Mouse (Mus musculus) heart, embryonic 12.5 days (tissue): ENCODE data around the gene Sdk2. TPM values are rescaled to one million over a fixed set of nuclear protein-coding genes. Genes with fewer than 3 reads are reported as not detected.

Source experiments
- ATAC-seq: fragments of 200-750 bp; cut with Nextera tagmentation; 2 replicates; pipeline ENCODE4 v1.8.0; 2017; ENCODE audit warnings: moderate TSS enrichment, moderate library complexity; ENCODE audit not compliant: insufficient number of reproducible peaks, low FRiP score
- H3K27ac ChIP-seq: fragments of 300-500 bp; sonication (generic); 2 replicates; pipeline ENCODE4 v1.5.1; 2016; ENCODE audit warnings: mild to moderate bottlenecking, moderate library complexity; ENCODE audit not compliant: poor library complexity, severe bottlenecking
- H3K27me3 ChIP-seq: fragments of 300-500 bp; sonication (generic); replicated peaks from 2 replicates; pipeline ENCODE4 v1.6.1; 2016; ENCODE audit warnings: mild to moderate bottlenecking, moderate library complexity
- H3K36me3 ChIP-seq: fragments of 300-500 bp; sonication (generic); 2 replicates; pipeline ENCODE4 v1.6.1; 2016; ENCODE audit warnings: mild to moderate bottlenecking, moderate library complexity
- H3K4me1 ChIP-seq: fragments of 300-500 bp; sonication (generic); replicated peaks from 2 replicates; pipeline ENCODE4 v1.6.1; 2016; ENCODE audit warnings: mild to moderate bottlenecking
- H3K4me2 ChIP-seq: fragments of 300-500 bp; sonication (generic); 2 replicates; pipeline ENCODE4 v1.6.1; 2016; ENCODE audit warnings: mild to moderate bottlenecking, moderate library complexity
- H3K4me3 ChIP-seq: fragments of 300-500 bp; sonication (generic); 2 replicates; pipeline ENCODE4 v1.5.1; 2016; ENCODE audit warnings: mild to moderate bottlenecking
- H3K9ac ChIP-seq: fragments of 300-500 bp; sonication (generic); 2 replicates; pipeline ENCODE4 v1.6.1; 2016; ENCODE audit warnings: mild to moderate bottlenecking, moderate library complexity
- H3K9me3 ChIP-seq: fragments of 300-500 bp; sonication (generic); replicated peaks from 2 replicates; pipeline ENCODE4 v1.6.1; 2016; ENCODE audit warnings: mild to moderate bottlenecking, moderate library complexity
- WGBS: fragments of 180-500 bp; shearing (Covaris S2); methylation state at CpG from one replicate; pipeline ENCODE4 v1.1.7; 2016; 5-methylcytosine and 5-hydroxymethylcytosine counted together
- polyA plus RNA-seq: library from polyadenylated mRNA; unstranded; fragments of >200 nt; fragmentation: Nextera tagmentation; extraction: Ambion mirVana; gene quantifications from 2 replicates; pipeline ENCODE4 v1.2.1, GENCODE M21; 2016

The Sdk2 gene
- polyA plus RNA-seq, 1 experiment from 2014 or later: 4.3 TPM

DNA sequence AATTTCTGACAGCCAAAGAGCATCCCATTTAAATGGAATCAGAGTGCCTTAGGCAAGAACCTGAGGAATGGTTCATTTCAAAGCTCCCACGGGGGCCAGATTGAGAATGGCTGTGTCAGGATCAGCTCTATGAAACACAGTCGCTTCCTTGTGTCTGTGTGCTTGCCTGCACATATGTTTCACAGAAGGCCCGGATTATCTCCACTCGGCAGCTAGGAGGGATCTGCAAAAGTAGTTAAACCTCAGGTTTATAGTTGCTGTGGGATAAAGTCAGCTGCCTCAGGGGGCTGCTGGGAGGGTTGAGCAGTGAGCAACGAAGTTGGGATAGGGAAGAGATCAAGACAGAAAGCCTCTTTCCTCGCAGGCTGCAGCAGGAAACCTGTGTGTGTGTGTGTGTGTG, 174.8 kb downstream of the Sdk2 start:
- no peak for ATAC-seq
- no peaks in the 10 kb centered on the region for H3K4me1 ChIP-seq
- 66% methylated on average over 6 of the region's 6 CpGs for WGBS

DNA sequence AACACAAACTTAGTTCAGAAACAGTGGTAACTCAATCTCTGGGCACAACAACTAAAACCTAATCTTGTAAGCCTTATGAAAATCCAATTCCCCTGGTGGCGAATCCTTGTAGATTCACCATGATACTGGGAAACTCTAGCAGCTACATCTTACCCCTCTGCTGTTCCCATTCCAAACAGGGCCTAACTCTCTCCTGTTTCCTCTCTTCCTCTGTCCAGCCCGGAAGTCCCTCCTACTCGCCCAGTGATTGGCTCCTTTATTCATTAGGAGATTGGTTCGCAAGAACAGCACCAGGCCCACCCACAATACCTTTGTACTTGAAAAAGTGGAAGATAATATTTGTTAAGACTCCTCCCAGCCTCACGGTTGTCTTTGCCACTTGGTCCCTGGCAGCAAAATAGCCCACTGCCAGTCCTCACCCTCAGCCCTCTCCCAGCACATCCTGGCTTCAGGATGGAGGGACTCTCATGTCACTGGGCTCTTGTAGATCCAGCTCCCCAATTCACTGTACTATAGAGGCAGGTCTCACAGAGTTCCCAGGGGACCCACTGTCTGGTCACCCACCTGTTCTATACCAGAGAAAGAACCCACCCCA, 178.6 kb downstream of the Sdk2 start:
- Histone ChIP-seq H3K9me3 (no peaks in the 10 kb centered on the region), H3K27ac (no peak overlapping the region), H3K27me3 (no peaks in the 10 kb centered on the region), H3K4me3 (no peak overlapping the region), H3K36me3 (peaks cover 2% of the 10 kb centered on the region; the same call in 1 of the 2 replicates), H3K9ac (no peak overlapping the region), H3K4me1 (0 out of 2 replicates have a peak, but pooled peaks cover 2% of the 10 kb centered on the region), H3K4me2 (no peak overlapping the region)
- WGBS: 72% methylated on average over 5 of the region's 5 CpGs
- ATAC-seq: no peak

More for the DNA sequence above, 174.8 kb downstream of the Sdk2 start:
- H3K9me3 ChIP-seq: no peaks in the 10 kb centered on the region
- no peaks in the 10 kb centered on the region for H3K27me3 ChIP-seq
- no peak overlapping the region for H3K4me2 ChIP-seq
- no peak overlapping the region for H3K27ac ChIP-seq
- no peak overlapping the region for H3K4me3 ChIP-seq
- no peak overlapping the region for H3K9ac ChIP-seq
- H3K36me3 ChIP-seq: peaks cover 2% of the 10 kb centered on the region; the same call in 1 of the 2 replicates

DNA sequence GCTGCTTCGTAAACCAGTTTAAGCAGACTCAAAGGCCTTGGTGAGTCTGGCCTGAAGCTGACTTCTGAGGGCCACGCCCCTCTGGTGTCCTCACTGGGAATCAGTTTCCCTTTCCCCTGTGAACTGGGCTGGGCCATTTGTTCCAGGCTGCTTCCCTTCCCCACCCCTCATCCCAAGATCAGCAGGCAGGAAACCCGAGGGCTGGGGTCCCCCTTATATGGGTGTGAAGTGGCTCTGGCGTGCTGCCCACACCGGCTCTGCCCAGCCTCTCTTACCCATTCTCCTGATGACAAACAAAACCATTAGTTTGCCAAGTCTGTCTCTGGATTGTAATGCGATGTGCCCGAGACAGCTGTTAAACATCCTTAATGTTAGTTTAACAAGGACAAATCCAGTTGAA, 180.5 kb downstream of the Sdk2 start:
- no peak overlapping the region for H3K4me3 ChIP-seq
- no peaks in the 10 kb centered on the region for H3K27me3 ChIP-seq
- no peaks in the 10 kb centered on the region for H3K9me3 ChIP-seq
- 63% methylated on average over 7 of the region's 7 CpGs for WGBS
- H3K4me1 ChIP-seq: 0 out of 2 replicates have a peak, but pooled peaks cover 2% of the 10 kb centered on the region
- no peak overlapping the region for H3K9ac ChIP-seq
- no peak overlapping the region for H3K4me2 ChIP-seq
- peaks cover under 1% of the 10 kb centered on the region; the same call in 1 of the 2 replicates for H3K36me3 ChIP-seq
- ATAC-seq: no peak
- H3K27ac ChIP-seq: no peak overlapping the region

DNA sequence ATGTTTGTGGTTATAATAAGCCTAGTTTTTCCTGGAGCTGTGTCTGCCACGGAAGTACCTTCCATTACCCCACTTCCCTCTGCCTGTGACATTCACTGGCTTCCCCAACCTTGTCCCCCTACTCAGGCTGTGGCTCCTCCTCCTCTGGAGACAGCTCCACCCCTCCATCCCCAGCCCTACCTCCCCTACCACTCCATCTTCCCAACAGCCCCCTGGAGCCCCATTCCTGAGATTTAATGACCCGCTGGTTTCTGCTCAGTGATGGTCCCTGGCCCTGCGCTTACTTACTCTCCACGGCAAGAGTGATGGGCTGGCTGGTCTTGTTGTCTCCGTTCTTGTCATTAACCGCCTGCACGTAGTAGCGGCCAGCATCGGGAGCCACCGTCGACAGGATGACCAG, 181.9 kb downstream of the Sdk2 start:
- H3K4me2 ChIP-seq: no peak overlapping the region
- no peak for ATAC-seq
- no peak overlapping the region for H3K9ac ChIP-seq
- H3K27me3 ChIP-seq: no peaks in the 10 kb centered on the region
- WGBS: 76% methylated on average over 11 of the region's 11 CpGs
- H3K27ac ChIP-seq: no peak overlapping the region
- no peak overlapping the region for H3K4me3 ChIP-seq
- no peaks in the 10 kb centered on the region for H3K36me3 ChIP-seq
- H3K4me1 ChIP-seq: 0 out of 2 replicates have a peak, but pooled peaks cover 2% of the 10 kb centered on the region
- H3K9me3 ChIP-seq: no peaks in the 10 kb centered on the region

DNA sequence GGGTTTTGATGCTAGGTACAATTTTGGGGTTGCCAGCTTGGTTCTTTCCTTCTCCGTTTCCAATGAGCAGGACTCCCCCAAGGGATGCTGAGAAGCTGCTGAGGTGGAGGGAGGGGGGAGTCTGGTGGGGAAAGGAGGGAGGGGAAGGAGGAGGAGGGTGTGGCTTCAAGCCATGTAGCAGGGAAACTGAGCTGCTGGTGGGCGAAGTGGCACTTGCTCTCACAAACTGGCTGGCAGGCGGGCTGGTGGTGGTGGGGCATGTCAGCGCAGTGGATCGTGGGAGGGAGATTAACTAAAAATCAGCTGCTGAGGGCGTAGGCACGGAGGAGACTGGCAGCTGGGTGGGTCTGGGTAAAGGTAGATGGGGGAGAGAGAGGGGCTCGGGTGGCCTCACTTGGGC, 183.8 kb downstream of the Sdk2 start:
- no peak overlapping the region for H3K27ac ChIP-seq
- no peaks in the 10 kb centered on the region for H3K27me3 ChIP-seq
- no peaks in the 10 kb centered on the region for H3K9me3 ChIP-seq
- H3K4me2 ChIP-seq: no peak overlapping the region
- no peak overlapping the region for H3K4me3 ChIP-seq
- no peaks in the 10 kb centered on the region for H3K36me3 ChIP-seq
- no peak overlapping the region for H3K9ac ChIP-seq
- ATAC-seq: no peak
- 71% methylated on average over 8 of the region's 8 CpGs for WGBS
- H3K4me1 ChIP-seq: 0 out of 2 replicates have a peak, but pooled peaks cover 2% of the 10 kb centered on the region

DNA sequence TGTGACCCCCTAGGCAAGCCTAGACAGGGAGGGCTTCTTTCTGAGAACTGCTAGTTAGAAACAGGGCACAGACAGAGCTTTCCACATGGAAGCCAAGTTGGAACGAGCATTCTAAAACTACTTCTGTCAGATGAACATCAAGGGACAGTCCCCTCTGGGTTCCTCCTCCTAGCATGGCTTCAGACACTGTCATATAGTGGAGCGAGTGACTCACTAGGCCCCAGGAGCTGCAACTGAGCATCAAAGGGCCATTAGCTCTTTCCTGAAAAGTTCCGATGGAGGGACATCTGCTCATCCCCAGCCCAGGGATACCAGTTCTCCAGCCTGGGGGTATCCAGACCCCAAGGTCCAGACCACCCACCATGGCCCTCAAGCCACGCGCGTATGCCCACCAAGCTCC, 185.0 kb downstream of the Sdk2 start:
- Histone ChIP-seq H3K27ac (no peak overlapping the region), H3K9ac (no peak overlapping the region), H3K27me3 (no peaks in the 10 kb centered on the region), H3K4me2 (no peak overlapping the region), H3K36me3 (no peaks in the 10 kb centered on the region), H3K4me1 (0 out of 2 replicates have a peak, but pooled peaks cover 2% of the 10 kb centered on the region), H3K9me3 (no peaks in the 10 kb centered on the region), H3K4me3 (no peak overlapping the region)
- 88% methylated on average over 6 of the region's 6 CpGs for WGBS
- no peak for ATAC-seq

DNA sequence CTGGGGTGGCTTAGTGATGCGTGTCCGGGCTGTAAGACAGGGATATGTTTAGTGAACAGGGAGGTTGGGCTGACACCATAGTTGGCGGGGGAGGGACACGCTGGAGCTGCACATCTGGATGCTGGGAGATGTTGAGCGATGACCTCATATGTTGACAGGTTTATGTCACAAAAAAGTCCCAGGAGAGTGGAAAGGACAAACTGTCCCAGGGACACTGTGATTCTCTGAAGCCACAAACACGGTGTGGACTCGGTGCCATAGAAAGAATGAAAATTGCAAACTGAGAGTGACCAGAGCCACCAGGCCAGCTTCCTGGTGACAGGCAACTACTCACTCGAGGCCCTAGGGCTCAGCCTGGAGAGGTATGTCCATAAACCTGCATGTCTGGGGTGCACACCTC, 199.8 kb downstream of the Sdk2 start:
- no peaks in the 10 kb centered on the region for H3K9me3 ChIP-seq
- no peaks in the 10 kb centered on the region for H3K4me1 ChIP-seq
- no peak for ATAC-seq
- 85% methylated on average over 8 of the region's 8 CpGs for WGBS
- no peak overlapping the region for H3K4me2 ChIP-seq
- H3K27ac ChIP-seq: no peak overlapping the region
- no peak overlapping the region for H3K9ac ChIP-seq
- H3K27me3 ChIP-seq: no peaks in the 10 kb centered on the region
- H3K4me3 ChIP-seq: no peak overlapping the region
- H3K36me3 ChIP-seq: no peaks in the 10 kb centered on the region

DNA sequence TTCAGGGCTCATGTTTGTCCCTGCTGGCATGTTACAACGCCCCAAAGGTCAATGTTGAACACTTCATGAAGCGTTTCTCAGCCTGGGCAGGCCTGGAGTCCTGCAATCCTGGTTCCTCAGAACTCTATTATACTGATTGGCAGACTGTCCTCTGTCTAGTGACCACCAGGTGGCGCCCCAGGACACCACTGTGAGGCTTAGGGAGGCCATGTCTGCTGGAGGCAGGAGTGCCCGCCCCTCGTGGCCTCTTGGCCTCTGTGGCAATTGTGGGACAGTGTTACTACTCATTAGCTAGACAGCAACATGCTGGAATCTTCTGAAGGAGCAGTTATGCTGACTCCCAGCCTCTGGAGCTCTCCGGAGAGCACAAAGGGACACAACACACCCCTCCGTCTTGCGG, 201.2 kb downstream of the Sdk2 start:
- ATAC-seq: no peak
- H3K36me3 ChIP-seq: no peaks in the 10 kb centered on the region
- no peaks in the 10 kb centered on the region for H3K27me3 ChIP-seq
- no peak overlapping the region for H3K4me3 ChIP-seq
- H3K4me1 ChIP-seq: no peaks in the 10 kb centered on the region
- H3K9ac ChIP-seq: no peak overlapping the region
- WGBS: 34% methylated on average over 8 of the region's 8 CpGs
- H3K4me2 ChIP-seq: no peak overlapping the region
- no peak overlapping the region for H3K27ac ChIP-seq
- no peaks in the 10 kb centered on the region for H3K9me3 ChIP-seq

DNA sequence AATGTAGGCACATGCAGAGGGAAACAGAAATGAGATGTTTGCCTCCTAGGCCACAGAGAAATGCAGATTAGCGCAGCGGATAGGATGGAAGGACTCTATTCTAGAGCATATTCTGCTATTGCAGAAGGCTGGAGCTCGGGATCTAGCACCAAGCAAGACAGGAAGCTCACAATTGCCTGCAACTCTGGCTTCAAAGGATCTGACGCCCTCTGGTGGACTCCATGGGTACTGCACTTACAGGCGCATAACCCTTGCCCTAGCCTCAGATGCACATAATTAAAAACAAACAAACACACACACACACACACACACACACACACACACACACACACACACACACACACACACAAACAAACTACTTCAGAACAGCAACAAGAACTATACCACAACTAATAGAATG, 203.4 kb downstream of the Sdk2 start:
- no peak overlapping the region for H3K27ac ChIP-seq
- no peak for ATAC-seq
- H3K9me3 ChIP-seq: no peaks in the 10 kb centered on the region
- no peak overlapping the region for H3K4me2 ChIP-seq
- no peaks in the 10 kb centered on the region for H3K4me1 ChIP-seq
- no peak overlapping the region for H3K4me3 ChIP-seq
- 73% methylated on average over 5 of the region's 5 CpGs for WGBS
- H3K36me3 ChIP-seq: no peaks in the 10 kb centered on the region
- no peak overlapping the region for H3K9ac ChIP-seq
- no peaks in the 10 kb centered on the region for H3K27me3 ChIP-seq

DNA sequence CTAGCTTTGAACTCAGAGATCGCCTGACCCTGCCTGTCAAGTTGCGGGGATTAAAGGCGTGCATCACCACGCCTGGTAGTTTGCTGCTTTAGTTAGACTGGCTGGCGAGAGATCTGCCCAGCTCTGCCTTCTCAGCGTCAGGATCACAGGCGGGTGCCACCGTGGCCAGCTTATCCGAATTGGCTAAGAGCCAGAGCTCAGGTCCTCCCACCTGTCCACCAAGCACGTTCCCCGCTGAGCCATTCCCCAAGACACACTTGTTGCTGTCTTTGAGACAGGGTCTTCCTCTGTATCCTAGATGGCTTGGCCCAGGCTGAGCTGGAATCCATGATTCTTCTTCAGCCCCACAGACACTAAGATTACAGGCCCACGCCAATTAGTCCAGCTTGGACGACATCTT, 211.2 kb downstream of the Sdk2 start:
- Histone ChIP-seq H3K27ac (no peak overlapping the region), H3K4me3 (no peak overlapping the region), H3K4me1 (peaks cover 9% of the 10 kb centered on the region; the same call in 1 of the 2 replicates), H3K36me3 (peaks cover 13% of the 10 kb centered on the region; the same call in 1 of the 2 replicates), H3K4me2 (no peak overlapping the region), H3K9me3 (no peaks in the 10 kb centered on the region), H3K27me3 (no peaks in the 10 kb centered on the region), H3K9ac (no peak overlapping the region)
- ATAC-seq: no peak
- WGBS: 78% methylated on average over 13 of the region's 13 CpGs

DNA sequence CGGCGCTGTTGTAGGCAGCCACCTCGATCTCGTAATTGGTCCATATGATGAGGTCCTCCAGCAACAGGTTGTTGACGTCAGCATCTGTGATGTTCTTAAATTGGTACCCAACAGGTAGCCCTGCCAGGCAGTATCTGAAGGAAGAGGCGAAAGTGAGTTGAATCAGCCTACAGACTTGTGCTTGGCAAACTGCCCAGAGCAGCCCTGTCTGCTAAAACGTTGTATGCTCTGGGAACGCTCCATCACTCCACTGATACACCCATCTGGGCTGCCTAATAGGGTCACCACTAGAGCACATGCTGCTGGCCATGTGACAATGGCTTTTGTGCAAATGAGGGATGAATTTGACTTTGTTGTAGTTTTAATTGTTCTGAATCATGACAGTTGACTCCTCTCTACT, 215.1 kb downstream of the Sdk2 start:
- 61% methylated on average over 8 of the region's 8 CpGs for WGBS
- Histone ChIP-seq H3K27me3 (no peaks in the 10 kb centered on the region), H3K9me3 (no peaks in the 10 kb centered on the region), H3K4me2 (no peak overlapping the region), H3K9ac (no peak overlapping the region), H3K36me3 (peaks cover 9% of the 10 kb centered on the region; the same call in 1 of the 2 replicates), H3K4me1 (peaks cover 13% of the 10 kb centered on the region; the same call in 1 of the 2 replicates), H3K4me3 (no peak overlapping the region), H3K27ac (no peak overlapping the region)
- no peak for ATAC-seq

DNA sequence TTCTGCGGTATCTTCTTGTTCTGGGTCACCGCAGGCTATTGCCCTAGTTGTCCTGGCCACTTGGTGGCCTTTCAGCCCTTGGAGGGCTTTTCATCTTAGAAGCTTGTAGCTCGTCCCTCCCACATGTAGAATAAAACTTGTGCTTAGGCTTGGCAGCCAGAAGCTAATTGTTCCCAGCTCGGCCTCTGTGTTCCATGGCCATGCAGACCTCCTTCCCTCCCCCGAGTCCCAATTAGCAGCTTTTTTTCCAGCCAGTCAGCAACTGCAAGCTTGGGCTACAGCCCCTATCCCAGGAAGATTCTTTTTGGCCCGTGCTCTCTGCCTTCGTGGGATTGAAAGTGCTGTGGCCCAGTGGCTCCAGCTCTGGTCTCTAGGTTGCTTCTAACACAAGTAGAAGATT, 217.5 kb downstream of the Sdk2 start:
- Histone ChIP-seq H3K9me3 (no peaks in the 10 kb centered on the region), H3K4me2 (no peak overlapping the region), H3K4me1 (peaks cover 13% of the 10 kb centered on the region; the same call in 1 of the 2 replicates), H3K27ac (no peak overlapping the region), H3K9ac (no peak overlapping the region), H3K27me3 (no peaks in the 10 kb centered on the region), H3K36me3 (peaks cover 4% of the 10 kb centered on the region; the same call in 1 of the 2 replicates), H3K4me3 (no peak overlapping the region)
- no peak for ATAC-seq
- WGBS: 63% methylated on average over 7 of the region's 7 CpGs
